Mouse (Mus musculus) lung, postnatal 4 days (tissue): Measurements from ENCODE around the gene Fbxl13.

Experiments used
- DNase-seq, 2 experiments: peaks; one replicate each; pipeline ENCODE4 v3.0.0; 2021

Fbxl13 gene

GRCm38 (mm10) chr5:21482446-21483222 is 162.8 kb downstream of the Fbxl13 start:
- DNase-seq = no peak

- no peak for DNase-seq
Observed at GRCm38 (mm10) chr5:21481521-21481920, 163.9 kb downstream of the Fbxl13 start.

GRCm38 (mm10) chr5:21479746-21480145 is 165.7 kb downstream of the Fbxl13 start:
- DNase-seq = no peak

GRCm38 (mm10) chr5:21478428-21478827 is 167.0 kb downstream of the Fbxl13 start:
- no peak for DNase-seq

GRCm38 (mm10) chr5:21468100-21468499 is 177.3 kb downstream of the Fbxl13 start:
- DNase-seq = no peak

- peak in 1 of 2 experiments; percentile 44 for DNase-seq
Observed at GRCm38 (mm10) chr5:21467387-21467786, 178.0 kb downstream of the Fbxl13 start.

- DNase-seq = peak; percentile 16 to 53
Observed at GRCm38 (mm10) chr5:21440833-21441530, 204.5 kb downstream of the Fbxl13 start.

GRCm38 (mm10) chr5:21439446-21440110 is 205.9 kb downstream of the Fbxl13 start:
- no peak for DNase-seq

- no peak for DNase-seq
Observed at GRCm38 (mm10) chr5:21438428-21438827, 207.0 kb downstream of the Fbxl13 start.

GRCm38 (mm10) chr5:21436471-21436975 is 208.9 kb downstream of the Fbxl13 start:
- DNase-seq = no peak

GRCm38 (mm10) chr5:21434148-21434929 is 211.1 kb downstream of the Fbxl13 start:
- no peak for DNase-seq
